Mouse (Mus musculus): ENCODE results near the gene Btbd35f19. TPM values are rescaled to one million over a fixed set of nuclear protein-coding genes. Genes with fewer than 3 reads are reported as not detected.

Gene Btbd35f19
- not detected in 2 replicates for polyA plus RNA-seq (2012; ENCODE audit: low replicate concordance)

DNA sequence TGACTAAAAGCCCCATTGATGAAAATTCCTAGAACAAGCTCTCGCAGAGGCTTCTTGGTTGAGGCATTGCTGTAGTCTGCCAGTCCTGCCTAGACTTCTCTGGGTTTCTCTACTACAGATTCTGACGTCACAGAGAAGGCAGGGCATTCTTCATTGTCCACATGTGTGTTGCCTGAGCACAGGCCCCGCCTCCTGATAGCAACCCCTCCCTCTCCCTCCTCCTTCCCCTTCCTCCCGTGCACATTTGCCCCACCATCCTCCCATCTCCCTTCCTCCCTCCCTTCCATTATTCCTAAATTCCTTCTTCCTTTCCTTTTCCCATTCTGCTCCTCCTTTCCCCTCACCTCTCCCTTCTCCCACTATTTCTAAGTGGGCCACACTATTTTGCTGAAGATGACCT is at the start of gene Btbd35f19:
Btbd35f19 (minus strand) TSS at position 101 of the 400 bp plus-strand sequence.

DNA sequence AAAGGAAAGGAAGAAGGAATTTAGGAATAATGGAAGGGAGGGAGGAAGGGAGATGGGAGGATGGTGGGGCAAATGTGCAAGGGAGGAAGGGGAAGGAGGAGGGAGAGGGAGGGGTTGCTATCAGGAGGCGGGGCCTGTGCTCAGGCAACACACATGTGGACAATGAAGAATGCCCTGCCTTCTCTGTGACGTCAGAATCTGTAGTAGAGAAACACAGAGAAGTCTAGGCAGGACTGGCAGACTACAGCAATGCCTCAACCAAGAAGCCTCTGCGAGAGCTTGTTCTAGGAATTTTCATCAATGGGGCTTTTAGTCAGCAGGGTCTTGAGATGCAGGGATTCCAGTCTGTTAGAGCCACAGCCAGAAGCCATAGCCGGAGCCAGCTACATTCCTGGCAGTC is 47.6 kb downstream of the Btbd35f19 start, which contains the start of gene Btbd35f26:
Btbd35f26 (plus strand) TSS at position 301 of the 400 bp plus-strand sequence.

Other genes starting within 250 kb of the Btbd35f19 start
- gene Spin2f, start 130.0 kb downstream of the Btbd35f19 start, polyA plus RNA-seq (2012; ENCODE audit: low replicate concordance): not detected in 2 replicates
- gene Btbd35f26, start 47.5 kb downstream of the Btbd35f19 start, polyA plus RNA-seq (2012; ENCODE audit: low replicate concordance): not detected in 2 replicates
- gene Gm21883, start 190.4 kb upstream of the Btbd35f19 start, polyA plus RNA-seq (2012; ENCODE audit: low replicate concordance): not detected in 2 replicates
- gene Spin2e, start 235.0 kb upstream of the Btbd35f19 start, polyA plus RNA-seq (2012; ENCODE audit: low replicate concordance): not detected in 2 replicates

All from hematopoietic multipotent progenitor cell, adult 10-12 weeks (in vitro differentiated cells).